Mouse (Mus musculus): ENCODE results near the gene Gm5861. TPM values are rescaled to one million over a fixed set of nuclear protein-coding genes. Genes with fewer than 3 reads are reported as not detected.

Gm5861 gene
- polyA plus RNA-seq (2012; rRNA removed), result not detected in 2 replicates

GRCm38 (mm10) chr5:11182772-11183171 is at the start of gene Gm5861:
Gene Gm5861, plus strand, starts transcription at chr5:11183072.

Other genes starting within 250 kb of the Gm5861 start
- not detected in 2 replicates for gene Gm8871, start 235.3 kb upstream of the Gm5861 start, polyA plus RNA-seq (2012; rRNA removed)
- gene Gm8857, start 235.3 kb upstream of the Gm5861 start, polyA plus RNA-seq (2012; rRNA removed), result not detected in 2 replicates
- gene Gm8879, start 55.4 kb upstream of the Gm5861 start, polyA plus RNA-seq (2012; rRNA removed), result not detected in 2 replicates
- gene Gm8890, start 73.0 kb downstream of the Gm5861 start, polyA plus RNA-seq (2012; rRNA removed), result not detected in 2 replicates
- not detected in 2 replicates for gene Speer1, start 158.4 kb downstream of the Gm5861 start, polyA plus RNA-seq (2012; rRNA removed)
- gene Gm8897, start 233.3 kb downstream of the Gm5861 start, polyA plus RNA-seq (2012; rRNA removed), result not detected in 2 replicates

All from liver, embryonic 18 days (tissue).